Mouse (Mus musculus) MEL (cell line): ENCODE measurements around the gene Tbc1d2b.

Source experiments
- BHLHE40 ChIP-seq: IDR thresholded peaks from 2 replicates; pipeline ENCODE4 v1.6.1; 2012; ENCODE audit warnings: low read depth, mild to moderate bottlenecking, inconsistent platforms, low read length, improper control_type of control experiment, borderline replicate concordance
- CTCF ChIP-seq, 3 experiments: IDR thresholded peaks in 2 of 3; conservative IDR thresholded peaks in 1 of 3; 2 replicates each; pipeline ENCODE4 v1.5.1; 2011 to 2012; ENCODE audit warnings: low read length in 3 of 3, low read depth in 2 of 3, mild to moderate bottlenecking in 2 of 3, improper control_type of control experiment in 1 of 3, inconsistent platforms in 1 of 3, mixed read lengths in 1 of 3, moderate library complexity in 1 of 3; ENCODE audit not compliant: control insufficient read depth in 1 of 3, insufficient read depth in 1 of 3, poor library complexity in 1 of 3, severe bottlenecking in 1 of 3
- E2F4 ChIP-seq: IDR thresholded peaks from 2 replicates; pipeline ENCODE4 v1.6.1; 2011; ENCODE audit warnings: low read depth, low read length, improper control_type of control experiment, borderline replicate concordance
- EP300 ChIP-seq, 2 experiments: IDR thresholded peaks; 2 replicates each; pipeline ENCODE4 v1.6.1; 2011; ENCODE audit warnings: improper control_type of control experiment in 2 of 2, low read length in 2 of 2, low read depth in 1 of 2, mild to moderate bottlenecking in 1 of 2
- KAT2A ChIP-seq: conservative IDR thresholded peaks from 2 replicates; pipeline ENCODE4 v1.6.1; 2012; ENCODE audit warnings: low read depth, low read length, improper control_type of control experiment, inconsistent platforms
- MAFK ChIP-seq: IDR thresholded peaks from 2 replicates; pipeline ENCODE4 v1.6.1; 2011; ENCODE audit warnings: low read depth, mild to moderate bottlenecking, low read length, improper control_type of control experiment, borderline replicate concordance
- MYC ChIP-seq: IDR thresholded peaks from 2 replicates; pipeline ENCODE4 v1.6.1; 2011; ENCODE audit warnings: low read depth, mild to moderate bottlenecking, low read length, improper control_type of control experiment, moderate library complexity
- POLR2A ChIP-seq, 2 experiments: IDR thresholded peaks; 2 replicates each; pipeline ENCODE4 v1.6.1; 2011 to 2012; ENCODE audit warnings: low read length in 2 of 2, mild to moderate bottlenecking in 2 of 2, control low read depth in 1 of 2, improper control_type of control experiment in 1 of 2, low read depth in 1 of 2, moderate library complexity in 1 of 2; ENCODE audit not compliant: control insufficient read depth in 1 of 2, insufficient read depth in 1 of 2, poor library complexity in 1 of 2
- POLR2AphosphoS5 ChIP-seq: IDR thresholded peaks from 2 replicates; pipeline ENCODE4 v1.6.1; 2012; ENCODE audit warnings: low read depth, borderline replicate concordance, mild to moderate bottlenecking, inconsistent platforms, low read length, moderate library complexity, mixed read lengths
- SMC3 ChIP-seq: IDR thresholded peaks from 2 replicates; pipeline ENCODE4 v1.6.1; 2011; ENCODE audit warnings: low read depth, low read length, improper control_type of control experiment
- TCF12 ChIP-seq: IDR thresholded peaks from 2 replicates; pipeline ENCODE4 v1.6.1; 2014; ENCODE audit warnings: low read depth, mild to moderate bottlenecking, inconsistent platforms, low read length, improper control_type of control experiment, moderate library complexity
- USF2 ChIP-seq, 2 experiments: IDR thresholded peaks; 2 replicates each; pipeline ENCODE4 v1.6.1; 2011 to 2012; ENCODE audit warnings: improper control_type of control experiment in 2 of 2, low read length in 2 of 2, borderline replicate concordance in 1 of 2, inconsistent platforms in 1 of 2, low read depth in 1 of 2, mild to moderate bottlenecking in 1 of 2; ENCODE audit not compliant: insufficient read depth in 1 of 2
- ZKSCAN1 ChIP-seq: IDR thresholded peaks from 2 replicates; pipeline ENCODE4 v1.6.1; 2012; ENCODE audit warnings: low read depth, mild to moderate bottlenecking, inconsistent platforms, low read length, improper control_type of control experiment, moderate library complexity
- ZMIZ1 ChIP-seq: IDR thresholded peaks from 2 replicates; pipeline ENCODE4 v1.6.1; 2012; ENCODE audit warnings: low read depth, mild to moderate bottlenecking, inconsistent platforms, low read length, improper control_type of control experiment, moderate library complexity

DNA sequence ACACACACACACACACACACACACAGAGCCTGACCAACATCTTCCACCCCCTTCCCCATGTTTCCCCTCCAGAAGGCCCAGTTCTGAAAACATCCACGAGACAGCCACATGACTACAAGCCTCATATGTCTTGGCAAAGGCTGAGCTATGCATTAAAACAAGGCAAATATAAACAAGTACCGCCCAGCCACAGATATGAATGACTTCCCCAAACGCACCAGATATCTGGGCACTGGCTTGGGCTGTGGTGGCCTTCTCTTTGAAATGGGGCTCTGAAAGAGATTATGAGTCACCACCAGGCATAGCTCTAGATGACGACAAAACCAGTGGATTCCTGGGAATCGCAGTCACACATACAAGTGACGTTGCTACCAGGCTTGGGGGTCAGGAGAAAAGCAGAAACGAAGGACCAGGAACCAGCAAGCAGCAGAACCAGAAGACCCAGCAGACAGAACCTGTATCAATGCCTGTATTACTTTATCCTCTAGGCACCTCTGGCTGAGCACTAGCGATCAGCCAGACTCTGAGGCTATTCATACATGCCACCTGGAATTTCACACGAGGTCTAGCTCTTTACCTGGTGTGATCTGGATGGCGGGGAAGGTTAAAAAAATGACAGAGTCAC is 35.2 kb downstream of the Tbc1d2b start:
- TF ChIP-seq MAFK (0 out of 2 replicates have a peak, but pooled peaks have one; percentile 43), POLR2A (IDR thresholded peaks at IDR 0.05; ENCODE audit: control insufficient read depth in 1 of 2, insufficient read depth in 1 of 2, low read depth in 1 of 2, low read length in 2 of 2, poor library complexity in 1 of 2) (peak in 1 of 2 experiments; percentile 34; a peak in 1 of 4 replicates), KAT2A (peak; percentile 37; the same call in 1 of the 2 replicates), EP300 (IDR thresholded peaks at IDR 0.05; ENCODE audit: low read depth in 1 of 2, low read length in 2 of 2) (peak; percentile 76 to 78), CTCF (IDR thresholded peaks at IDR 0.05 in 2 of 3, conservative IDR thresholded peaks at IDR 0.05 in 1 of 3; ENCODE audit: control insufficient read depth in 1 of 3, insufficient read depth in 1 of 3, low read depth in 2 of 3, low read length in 3 of 3, poor library complexity in 1 of 3, severe bottlenecking in 1 of 3) (no peak), E2F4 (no peak), SMC3 (no peak), POLR2AphosphoS5 (no peak), USF2 (IDR thresholded peaks at IDR 0.05; ENCODE audit: borderline replicate concordance in 1 of 2, insufficient read depth in 1 of 2, low read depth in 1 of 2, low read length in 2 of 2) (no peak), ZMIZ1 (peak; percentile 75; the same call in 1 of the 2 replicates), BHLHE40 (peak; percentile 48; the same call in 1 of the 2 replicates), MYC (peak; percentile 69), ZKSCAN1 (no peak), TCF12 (peak; percentile 63)
